Mouse (Mus musculus) myocyte (in vitro differentiated cells): ENCODE measurements at regions not wholly inside any gene's neighbourhood (a gene's known extent, or its start where the extent isn't known, plus 50 kb on each side); places are given as distances from the start of the nearest gene placed in this dataset.

ENCODE experiments used
- H3K27me3 ChIP-seq: one replicate; pipeline ENCODE4 v1.6.1; 2011; ENCODE audit not compliant: control insufficient read depth, insufficient read depth, insufficient read length
- H3K36me3 ChIP-seq: one replicate; pipeline ENCODE4 v1.6.1; 2011; ENCODE audit not compliant: control insufficient read depth, insufficient read depth
- H3K4me2 ChIP-seq: one replicate; pipeline ENCODE4 v1.6.1; 2011; ENCODE audit warnings: low read depth, control low read depth
- H3K4me3 ChIP-seq: one replicate; pipeline ENCODE4 v1.5.1; 2011; ENCODE audit warnings: mild to moderate bottlenecking, control low read depth, moderate library complexity
- H3K79me2 ChIP-seq: one replicate; pipeline ENCODE4 v1.6.1; 2011; ENCODE audit not compliant: control insufficient read depth, insufficient read depth
- H3ac ChIP-seq: one replicate; pipeline ENCODE4 v1.6.1; 2011; ENCODE audit not compliant: control insufficient read depth, insufficient read length
- CEBPB ChIP-seq: IDR thresholded peaks from 2 replicates; pipeline ENCODE4 v1.6.1; 2011; ENCODE audit warnings: mild to moderate bottlenecking, moderate library complexity; ENCODE audit not compliant: poor library complexity, insufficient read depth, severe bottlenecking
- E2F4 ChIP-seq: IDR thresholded peaks from one replicate; pipeline ENCODE4 v1.6.1; 2011; ENCODE audit warnings: mild to moderate bottlenecking, control low read depth, moderate library complexity; ENCODE audit not compliant: insufficient read depth
- MAX ChIP-seq: IDR thresholded peaks from one replicate; pipeline ENCODE4 v1.6.1; 2011; ENCODE audit warnings: low read depth, mild to moderate bottlenecking, control low read depth
- MYOD1 ChIP-seq, 3 experiments: IDR thresholded peaks; one replicate each; pipeline ENCODE4 v1.6.1; 2011; ENCODE audit warnings: control low read depth in 2 of 3, low read depth in 2 of 3, mild to moderate bottlenecking in 2 of 3, moderate library complexity in 1 of 3; ENCODE audit not compliant: insufficient read length in 2 of 3, control insufficient read depth in 1 of 3
- MYOG ChIP-seq, 3 experiments: IDR thresholded peaks; one replicate each; pipeline ENCODE4 v1.6.1; 2011; ENCODE audit warnings: control low read depth in 2 of 3, low read depth in 2 of 3, mild to moderate bottlenecking in 2 of 3; ENCODE audit not compliant: insufficient read length in 2 of 3, control insufficient read depth in 1 of 3, insufficient read depth in 1 of 3
- POLR2A ChIP-seq: IDR thresholded peaks from one replicate; pipeline ENCODE4 v1.6.1; 2011; ENCODE audit warnings: low read depth, mild to moderate bottlenecking, control low read depth, moderate library complexity; ENCODE audit not compliant: insufficient read length
- POLR2AphosphoS2 ChIP-seq: IDR thresholded peaks from one replicate; pipeline ENCODE4 v1.6.1; 2011; ENCODE audit warnings: low read depth, control low read depth; ENCODE audit not compliant: insufficient read length
- REST ChIP-seq: IDR thresholded peaks from one replicate; pipeline ENCODE4 v1.6.1; 2011; ENCODE audit warnings: mild to moderate bottlenecking, control low read depth, moderate library complexity; ENCODE audit not compliant: insufficient read depth, insufficient read length
- SRF ChIP-seq: IDR thresholded peaks from one replicate; pipeline ENCODE4 v1.6.1; 2011; ENCODE audit warnings: low read depth; ENCODE audit not compliant: control insufficient read depth, insufficient read length
- TCF12 ChIP-seq: IDR thresholded peaks from one replicate; pipeline ENCODE4 v1.6.1; 2011; ENCODE audit warnings: mild to moderate bottlenecking, control low read depth; ENCODE audit not compliant: poor library complexity, insufficient read depth, severe bottlenecking
- TCF3 ChIP-seq: IDR thresholded peaks from one replicate; pipeline ENCODE4 v1.6.1; 2011; ENCODE audit warnings: low read depth, control low read depth; ENCODE audit not compliant: insufficient read length
- USF1 ChIP-seq: IDR thresholded peaks from one replicate; pipeline ENCODE4 v1.6.1; 2011; ENCODE audit warnings: low read depth, mild to moderate bottlenecking, control low read depth, moderate library complexity

GRCm38 (mm10) chr16:77986884-77987529 is 314.3 kb upstream of the Cxadr start:
- H3K4me2 ChIP-seq = no peak overlapping the region
- TF ChIP-seq TCF3 = no peak
- TF ChIP-seq MYOD1 (IDR thresholded peaks at IDR 0.05; ENCODE audit: control insufficient read depth in 1 of 3, insufficient read length in 2 of 3, low read depth in 2 of 3) = no peak
- no peak for TF ChIP-seq SRF
- no peak for TF ChIP-seq REST
- no peak for TF ChIP-seq MAX
- TF ChIP-seq POLR2A = no peak
- TF ChIP-seq CEBPB = no peak
- no peak for TF ChIP-seq E2F4
- TF ChIP-seq TCF12 = no peak
- TF ChIP-seq USF1 = no peak
- TF ChIP-seq POLR2AphosphoS2 = no peak
- TF ChIP-seq MYOG (IDR thresholded peaks at IDR 0.05; ENCODE audit: control insufficient read depth in 1 of 3, insufficient read depth in 1 of 3, insufficient read length in 2 of 3, low read depth in 2 of 3) = no peak
- H3K4me3 ChIP-seq = no peak overlapping the region
- H3K36me3 ChIP-seq = no peaks in the 10 kb centered on the region
- no peaks in the 10 kb centered on the region for H3K79me2 ChIP-seq
- H3K27me3 ChIP-seq = no peaks in the 10 kb centered on the region
- H3ac ChIP-seq = no peak overlapping the region

- Histone ChIP-seq H3ac (no peak overlapping the region), H3K36me3 (no peaks in the 10 kb centered on the region), H3K4me2 (no peak overlapping the region), H3K79me2 (no peaks in the 10 kb centered on the region), H3K27me3 (no peaks in the 10 kb centered on the region), H3K4me3 (no peak overlapping the region)
- TF ChIP-seq E2F4 = no peak
- TF ChIP-seq CEBPB = no peak
- no peak for TF ChIP-seq TCF3
- TF ChIP-seq POLR2A = no peak
- no peak for TF ChIP-seq MAX
- no peak for TF ChIP-seq USF1
- TF ChIP-seq MYOG (IDR thresholded peaks at IDR 0.05; ENCODE audit: control insufficient read depth in 1 of 3, insufficient read depth in 1 of 3, insufficient read length in 2 of 3, low read depth in 2 of 3) = no peak
- no peak for TF ChIP-seq POLR2AphosphoS2
- TF ChIP-seq MYOD1 (IDR thresholded peaks at IDR 0.05; ENCODE audit: control insufficient read depth in 1 of 3, insufficient read length in 2 of 3, low read depth in 2 of 3) = no peak
- TF ChIP-seq REST = no peak
Observed at GRCm38 (mm10) chr16:77948785-77949184, 346.9 kb upstream of the Gm11146 start.

- Histone ChIP-seq H3K79me2 (no peaks in the 10 kb centered on the region), H3K4me2 (no peak overlapping the region), H3K4me3 (no peak overlapping the region), H3ac (no peak overlapping the region), H3K27me3 (no peaks in the 10 kb centered on the region), H3K36me3 (no peaks in the 10 kb centered on the region)
- TF ChIP-seq SRF (no peak), TCF3 (no peak)
Observed at GRCm38 (mm10) chr16:77945442-77945841, 343.5 kb upstream of the Gm11146 start.

- TF ChIP-seq MAX (no peak), POLR2AphosphoS2 (no peak), E2F4 (no peak), USF1 (no peak), MYOD1 (IDR thresholded peaks at IDR 0.05; ENCODE audit: control insufficient read depth in 1 of 3, insufficient read length in 2 of 3, low read depth in 2 of 3) (no peak), SRF (no peak), REST (no peak), MYOG (IDR thresholded peaks at IDR 0.05; ENCODE audit: control insufficient read depth in 1 of 3, insufficient read depth in 1 of 3, insufficient read length in 2 of 3, low read depth in 2 of 3) (no peak), TCF3 (no peak), POLR2A (no peak), TCF12 (no peak), CEBPB (no peak)
Observed at GRCm38 (mm10) chr16:77931025-77931723, 329.3 kb upstream of the Gm11146 start.

More at GRCm38 (mm10) chr16:77931025-77931723, 329.3 kb upstream of the Gm11146 start:
- Histone ChIP-seq H3K36me3 (no peaks in the 10 kb centered on the region), H3K4me3 (no peak overlapping the region), H3K4me2 (no peak overlapping the region), H3K27me3 (no peaks in the 10 kb centered on the region), H3K79me2 (no peaks in the 10 kb centered on the region), H3ac (no peak overlapping the region)
